In the genomic region with DNA sequence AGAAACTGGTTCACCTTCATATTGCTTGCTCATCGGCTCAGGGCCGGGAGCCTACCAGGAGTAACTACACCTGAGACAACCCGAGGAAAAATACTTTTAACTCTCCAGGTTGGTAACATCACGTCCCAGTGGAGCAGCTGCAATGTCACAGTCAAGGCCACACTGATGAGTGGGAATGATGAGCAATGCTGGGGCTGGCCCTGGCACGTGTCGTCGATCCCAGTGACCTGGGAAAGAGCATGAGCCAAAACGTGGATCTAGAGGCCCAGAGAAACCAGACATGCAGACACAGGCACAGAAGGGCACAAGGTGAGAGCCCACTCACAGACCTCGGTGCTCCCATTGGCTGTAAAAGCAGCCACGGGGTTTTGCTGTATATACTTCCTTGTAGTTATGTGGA, we compare ENCODE assay signal across 27 mouse cellular contexts.
DNase-seq lines count a peak whose midpoint lies in the region; ATAC-seq and TF ChIP-seq lines count a peak whose summit lies in the region.
"Had no signal": no experiment of that assay in that cellular context is flagged by ENCODE, and none has a peak within 500 bp of the region (broad histone marks: within the 10 kb centered on the region; RNA-seq: fewer than 3 reads in every experiment).

No protein-coding gene starts in this region.

- H3K27me3 ChIP-seq in intestine, embryonic 14.5 days (replicated peaks; ENCODE audit: control insufficient read depth, insufficient read depth, low read length) = no peaks in the 10 kb centered on the region
- H3K27me3 ChIP-seq in intestine, postnatal 0 days (replicated peaks; ENCODE audit: control insufficient read depth, insufficient read depth, low read length) = no peaks in the 10 kb centered on the region
- H3K27me3 ChIP-seq in stomach, embryonic 14.5 days (ENCODE audit: control insufficient read depth, insufficient read depth, low read length) = no peaks in the 10 kb centered on the region
- no peaks in the 10 kb centered on the region for H3K27me3 ChIP-seq in stomach, postnatal 0 days (ENCODE audit: control insufficient read depth, insufficient read depth, low read length)
- H3K27me3 ChIP-seq: embryonic facial prominence, embryonic 12.5 days; neural tube, embryonic 12.5 days; stomach, embryonic 15.5 days had no signal

- no peak for ATAC-seq in intestine, embryonic 14.5 days (replicated peaks; ENCODE audit: low FRiP score, low TSS enrichment, low read depth)
- no peak for ATAC-seq in intestine, postnatal 0 days
- ATAC-seq in stomach, embryonic 14.5 days (ENCODE audit: insufficient number of reproducible peaks, insufficient read depth, low FRiP score, low read depth) = no peak
- no peak for ATAC-seq in stomach, postnatal 0 days (ENCODE audit: low FRiP score, low TSS enrichment)
- ATAC-seq: activated CD4-positive, CD25-positive, alpha-beta regulatory T cell, adult 4 months; forebrain, embryonic 14.5 days; hindbrain, postnatal 0 days had no signal

- no peaks in the 10 kb centered on the region for H3K9me3 ChIP-seq in intestine, embryonic 14.5 days (ENCODE audit: control insufficient read depth, low read length)
- H3K9me3 ChIP-seq in intestine, postnatal 0 days (ENCODE audit: control insufficient read depth) = no peaks in the 10 kb centered on the region
- H3K9me3 ChIP-seq in stomach, embryonic 14.5 days (ENCODE audit: control insufficient read depth, low read depth, low read length) = no peaks in the 10 kb centered on the region
- H3K9me3 ChIP-seq in stomach, postnatal 0 days (ENCODE audit: control insufficient read depth, low read length) = no peaks in the 10 kb centered on the region
- H3K9me3 ChIP-seq: embryonic facial prominence, embryonic 12.5 days; heart, embryonic 10.5 days; hindbrain, embryonic 10.5 days; neural tube, embryonic 12.5 days; stomach, embryonic 15.5 days had no signal

- 0 out of 2 replicates have a peak, but pooled peaks cover 3% of the 10 kb centered on the region for H3K36me3 ChIP-seq in intestine, embryonic 14.5 days (ENCODE audit: control insufficient read depth, insufficient read depth, low read length)
- H3K36me3 ChIP-seq in intestine, postnatal 0 days (ENCODE audit: control insufficient read depth, insufficient read depth) = no peaks in the 10 kb centered on the region
- no peaks in the 10 kb centered on the region for H3K36me3 ChIP-seq in stomach, embryonic 14.5 days (ENCODE audit: control insufficient read depth, insufficient read depth, low read length)
- no peaks in the 10 kb centered on the region for H3K36me3 ChIP-seq in stomach, postnatal 0 days (ENCODE audit: control insufficient read depth, insufficient read depth, low read length)
- H3K36me3 ChIP-seq: embryonic facial prominence, embryonic 12.5 days; heart, embryonic 10.5 days; neural tube, embryonic 12.5 days; stomach, embryonic 15.5 days had no signal

- no peak for TF ChIP-seq EP300 in stomach, postnatal 0 days (optimal IDR thresholded peaks at IDR 0.05)

- 73% methylated on average over 10 of the region's 10 CpGs for WGBS in intestine, embryonic 14.5 days
- 78% methylated on average over 10 of the region's 10 CpGs for WGBS in intestine, postnatal 0 days
- 77% methylated on average over 10 of the region's 10 CpGs for WGBS in stomach, embryonic 14.5 days
- 73% methylated on average over 10 of the region's 10 CpGs for WGBS in stomach, postnatal 0 days

- peaks cover 28% of the 10 kb centered on the region for H3K4me1 ChIP-seq in intestine, embryonic 14.5 days (replicated peaks; ENCODE audit: control insufficient read depth, insufficient read depth, low read length)
- no peaks in the 10 kb centered on the region for H3K4me1 ChIP-seq in intestine, postnatal 0 days (replicated peaks; ENCODE audit: control insufficient read depth, insufficient read depth, low read length)
- peaks cover 23% of the 10 kb centered on the region for H3K4me1 ChIP-seq in stomach, embryonic 14.5 days (ENCODE audit: control insufficient read depth, insufficient read depth, low read length)
- peaks cover 3% of the 10 kb centered on the region; the same call in 1 of the 2 replicates for H3K4me1 ChIP-seq in stomach, postnatal 0 days (replicated peaks; ENCODE audit: control insufficient read depth, insufficient read depth)
- H3K4me1 ChIP-seq: neural tube, embryonic 12.5 days had no signal

- H3K27ac ChIP-seq in intestine, embryonic 14.5 days (ENCODE audit: low read depth) = peak overlapping the region; percentile 51; the same call in 1 of the 2 replicates
- no peak overlapping the region for H3K27ac ChIP-seq in intestine, postnatal 0 days (ENCODE audit: low read depth, low read length)
- H3K27ac ChIP-seq in stomach, embryonic 14.5 days (ENCODE audit: low read length) = 0 out of 2 replicates have a peak overlapping the region, but pooled peaks have one; percentile 1
- no peak overlapping the region for H3K27ac ChIP-seq in stomach, postnatal 0 days (replicated peaks)
- H3K27ac ChIP-seq: embryonic facial prominence, embryonic 12.5 days; heart, embryonic 10.5 days; hindbrain, embryonic 10.5 days; hindbrain, postnatal 0 days; left cerebral cortex, adult 2 months; neural tube, embryonic 12.5 days; stomach, embryonic 15.5 days had no signal

- H3K9ac ChIP-seq in intestine, embryonic 14.5 days (ENCODE audit: low read length) = no peak overlapping the region
- no peak overlapping the region for H3K9ac ChIP-seq in intestine, postnatal 0 days (ENCODE audit: low read depth, low read length)
- H3K9ac ChIP-seq in stomach, embryonic 14.5 days (replicated peaks; ENCODE audit: low read depth, low read length) = no peak overlapping the region
- no peak overlapping the region for H3K9ac ChIP-seq in stomach, postnatal 0 days (ENCODE audit: low read length)
- H3K9ac ChIP-seq: embryonic facial prominence, embryonic 12.5 days; neural tube, embryonic 12.5 days; stomach, embryonic 15.5 days had no signal

- DNase-seq in adrenal gland, adult (ENCODE audit: inconsistent age in 2 of 2, low spot score in 1 of 2) = peak; percentile 89 to 94
- no peak for DNase-seq in adrenal gland, postnatal 4 days (ENCODE audit: low spot score in 2 of 2)
- DNase-seq in intestine, embryonic 14.5 days (ENCODE audit: low spot score) = no peak
- DNase-seq in stomach, postnatal 0 days (ENCODE audit: low spot score) = no peak
- DNase-seq in skeletal muscle tissue, adult 2 months (ENCODE audit: low read depth, low spot score) = peak; percentile 44
- no peak for DNase-seq in right cerebral cortex, postnatal 36 days (ENCODE audit: low spot score in 2 of 2)
- DNase-seq: cerebellum, adult 11 months; cerebellum, adult 9-11 months; kidney, adult 2 months; kidney, postnatal 10 days; left cerebral cortex, postnatal 4 days; lung, postnatal 4 days; midbrain, embryonic 14.5 days; right cerebral cortex, postnatal 14 days; thymus, adult 18-20 months; thymus, postnatal 36 days had no signal

- H3K4me2 ChIP-seq in intestine, embryonic 14.5 days (ENCODE audit: low read length) = no peak overlapping the region
- no peak overlapping the region for H3K4me2 ChIP-seq in intestine, postnatal 0 days (replicated peaks; ENCODE audit: low read depth)
- H3K4me2 ChIP-seq in stomach, embryonic 14.5 days (replicated peaks; ENCODE audit: low read depth, low read length) = no peak overlapping the region
- no peak overlapping the region for H3K4me2 ChIP-seq in stomach, postnatal 0 days (replicated peaks; ENCODE audit: low read depth)
- H3K4me2 ChIP-seq: embryonic facial prominence, embryonic 12.5 days; neural tube, embryonic 12.5 days; stomach, embryonic 15.5 days had no signal

- no peak overlapping the region for H3K4me3 ChIP-seq in intestine, embryonic 14.5 days (ENCODE audit: low read depth, low read length)
- no peak overlapping the region for H3K4me3 ChIP-seq in intestine, postnatal 0 days (ENCODE audit: low read depth, low read length)
- H3K4me3 ChIP-seq in stomach, embryonic 14.5 days (ENCODE audit: low read depth, low read length) = no peak overlapping the region
- no peak overlapping the region for H3K4me3 ChIP-seq in stomach, postnatal 0 days (ENCODE audit: low read depth, low read length)
- H3K4me3 ChIP-seq: embryonic facial prominence, embryonic 12.5 days; heart, embryonic 10.5 days; hindbrain, embryonic 10.5 days; left cerebral cortex, adult 2 months; neural tube, embryonic 12.5 days; stomach, embryonic 15.5 days had no signal

- no peak for TF ChIP-seq CTCF in intestine, postnatal 0 days (IDR thresholded peaks at IDR 0.05; ENCODE audit: low read depth)
- TF ChIP-seq CTCF in stomach, postnatal 0 days (IDR thresholded peaks at IDR 0.05; ENCODE audit: low read depth) = no peak

Comparison
In these comparisons a context has a peak if more than half of its experiments do, and no peak if none do; other contexts are left out.
1. DNase-seq: peak in adrenal gland, adult (2 of 2) and skeletal muscle tissue, adult 2 months (single experiment); none in adrenal gland, postnatal 4 days (0 of 2), intestine, embryonic 14.5 days (single experiment), stomach, postnatal 0 days (single experiment) and right cerebral cortex, postnatal 36 days (0 of 2).
2. H3K27ac ChIP-seq: peak in intestine, embryonic 14.5 days (single experiment) and stomach, embryonic 14.5 days (single experiment); none in intestine, postnatal 0 days (single experiment) and stomach, postnatal 0 days (single experiment).